Mouse (Mus musculus): ENCODE results near the gene Mypn. TPM values are rescaled to one million over a fixed set of nuclear protein-coding genes. Genes with fewer than 3 reads are reported as not detected.

Gene Mypn
- total RNA-seq, 2 experiments from 2014 or later, result 4.0 to 4.3 TPM

GRCm38 (mm10) chr10:63117583-63117982 lies 86.2 kb downstream of the Mypn start:
- intact Hi-C loops (cut with DNase I), result loop anchor here (10.0 kb wide), 1 partner anchor 93 kb away; the partner anchor contains the start of genes Hnrnph3 and Pbld2
- no peak for DNase-seq

GRCm38 (mm10) chr10:63116376-63116775 lies 87.4 kb downstream of the Mypn start:
- intact Hi-C loops (cut with DNase I), result loop anchor here (10.0 kb wide), 1 partner anchor 92 kb away; the partner anchor contains the start of genes Hnrnph3 and Pbld2
- DNase-seq, result no peak

- intact Hi-C loops (cut with DNase I), result loop anchor here (10.0 kb wide), 1 partner anchor 91 kb away; the partner anchor contains the start of genes Hnrnph3 and Pbld2
- no peak for DNase-seq
Observed at GRCm38 (mm10) chr10:63115881-63116280, 87.9 kb downstream of the Mypn start.

GRCm38 (mm10) chr10:63113716-63114360 lies 89.9 kb downstream of the Mypn start:
- DNase-seq, result no peak
- intact Hi-C loops (cut with DNase I), result loop anchor here (10.0 kb wide), 1 partner anchor 89 kb away; the partner anchor contains the start of genes Hnrnph3 and Pbld2

GRCm38 (mm10) chr10:63113027-63113604 lies 90.6 kb downstream of the Mypn start:
- intact Hi-C loops (cut with DNase I), result loop anchor here (10.0 kb wide), 1 partner anchor 88 kb away; the partner anchor contains the start of genes Hnrnph3 and Pbld2

GRCm38 (mm10) chr10:63100657-63101056 lies 103.1 kb downstream of the Mypn start:
- intact Hi-C loops (cut with DNase I), result no loop called here
- DNase-seq, result no peak

More at GRCm38 (mm10) chr10:63113027-63113604, 90.6 kb downstream of the Mypn start:
- no peak for DNase-seq

GRCm38 (mm10) chr10:63099941-63100562 lies 103.7 kb downstream of the Mypn start:
- DNase-seq, result peak; percentile 79
- intact Hi-C loops (cut with DNase I), result no loop called here

GRCm38 (mm10) chr10:63099521-63099920 lies 104.2 kb downstream of the Mypn start, which contains the start of gene Atoh7:
TSS of gene Atoh7 (plus strand) at chr10:63099651.
- DNase-seq, result peak; percentile 41
- intact Hi-C loops (cut with DNase I), result no loop called here

GRCm38 (mm10) chr10:63098191-63098590 lies 105.6 kb downstream of the Mypn start:
- intact Hi-C loops (cut with DNase I), result no loop called here
- DNase-seq, result no peak

- intact Hi-C loops (cut with DNase I), result no loop called here
- no peak for DNase-seq
Observed at GRCm38 (mm10) chr10:63096757-63097156, 107.0 kb downstream of the Mypn start.

- intact Hi-C loops (cut with DNase I), result no loop called here
- DNase-seq, result no peak
Observed at GRCm38 (mm10) chr10:63092616-63093550, 110.9 kb downstream of the Mypn start.

- no peak for DNase-seq
Observed at GRCm38 (mm10) chr10:63091915-63092314, 111.8 kb downstream of the Mypn start.

GRCm38 (mm10) chr10:63089758-63090571 lies 113.8 kb downstream of the Mypn start:
- intact Hi-C loops (cut with DNase I), result no loop called here
- DNase-seq, result peak; percentile 55

More at GRCm38 (mm10) chr10:63091915-63092314, 111.8 kb downstream of the Mypn start:
- intact Hi-C loops (cut with DNase I), result no loop called here

GRCm38 (mm10) chr10:63089103-63089757 lies 114.5 kb downstream of the Mypn start:
- DNase-seq, result no peak
- intact Hi-C loops (cut with DNase I), result no loop called here

GRCm38 (mm10) chr10:63086304-63086703 lies 117.4 kb downstream of the Mypn start:
- intact Hi-C loops (cut with DNase I), result no loop called here
- DNase-seq, result no peak

- DNase-seq, result peak; percentile 85
- intact Hi-C loops (cut with DNase I), result loop anchor here (5.0 kb wide), 1 partner anchor 44 kb away; the partner anchor contains the start of genes Hnrnph3 and Pbld2
Observed at GRCm38 (mm10) chr10:63065988-63066387, 137.8 kb downstream of the Mypn start.

Measured in left cerebral cortex, postnatal 4 days (tissue).